In the genomic region with DNA sequence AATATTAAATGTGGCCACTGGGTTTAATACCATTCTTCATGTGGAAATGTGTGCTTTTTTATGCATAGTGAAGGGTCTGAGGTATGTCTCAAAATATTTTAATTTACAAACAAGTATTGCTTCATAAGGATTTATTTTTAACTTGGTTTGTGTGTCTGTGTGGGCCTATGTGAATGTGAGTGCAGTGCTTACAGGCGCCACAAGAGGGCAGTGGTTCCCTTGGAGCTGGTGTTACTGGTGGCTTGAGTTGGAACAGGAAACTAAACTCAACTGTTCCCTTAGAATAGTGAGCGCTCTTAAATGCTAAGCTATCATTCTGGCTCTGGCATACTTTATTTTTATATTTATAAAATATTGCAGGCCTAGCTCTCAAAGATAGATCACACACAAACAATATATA, we compare ENCODE assay signal across 9 mouse cellular contexts. TPM values are rescaled to one million over a fixed set of nuclear protein-coding genes. Genes with fewer than 3 reads are reported as not detected.
A peak's percentile ranks its signal among the peaks of the same experiment; 100 is the strongest.
DNase-seq lines count a peak whose midpoint lies in the region; ATAC-seq and TF ChIP-seq lines count a peak whose summit lies in the region.
"Had no signal": no experiment of that assay in that cellular context is flagged by ENCODE, and none has a peak within 500 bp of the region (broad histone marks: within the 10 kb centered on the region; RNA-seq: fewer than 3 reads in every experiment).

No protein-coding gene starts in this region.

- TF ChIP-seq EP300 in stomach, postnatal 0 days (optimal IDR thresholded peaks at IDR 0.05): no peak

- peak; percentile 77 for TF ChIP-seq CTCF in stomach, postnatal 0 days (IDR thresholded peaks at IDR 0.05; ENCODE audit: low read depth)

- H3K4me1 ChIP-seq in stomach, postnatal 0 days (replicated peaks; ENCODE audit: control insufficient read depth, insufficient read depth): no peaks in the 10 kb centered on the region
- H3K4me1 ChIP-seq: limb, embryonic 12.5 days had no signal

- H3K36me3 ChIP-seq in stomach, postnatal 0 days (ENCODE audit: control insufficient read depth, insufficient read depth, low read length): no peaks in the 10 kb centered on the region
- H3K36me3 ChIP-seq: limb, embryonic 12.5 days had no signal

- no peak overlapping the region for H3K4me3 ChIP-seq in stomach, postnatal 0 days (ENCODE audit: low read depth, low read length)
- H3K4me3 ChIP-seq: limb, embryonic 12.5 days had no signal

- intact Hi-C loops in left cerebral cortex, postnatal 14 days (cut with DNase I): no loop called here

- WGBS in stomach, postnatal 0 days: 50% methylated on average over 2 of the region's 2 CpGs

- peak; percentile 54 to 76 for DNase-seq in cerebellum, postnatal 14 days
- no peak for DNase-seq in cerebellum, adult 9-11 months
- DNase-seq in left cerebral cortex, postnatal 14 days (ENCODE audit: low spot score in 2 of 2): peak; percentile 63 to 78
- no peak for DNase-seq in left cerebral cortex, adult 11 months (ENCODE audit: low spot score)
- DNase-seq in adipocyte (ENCODE audit: low spot score): peak; percentile 12
- DNase-seq in stomach, postnatal 0 days (ENCODE audit: low spot score): peak; percentile 28
- DNase-seq in natural killer cell, adult 2 months (ENCODE audit: low spot score in 2 of 2): no peak

- no peak overlapping the region for H3K9ac ChIP-seq in stomach, postnatal 0 days (ENCODE audit: low read length)
- H3K9ac ChIP-seq: limb, embryonic 12.5 days had no signal

- no peak overlapping the region for H3K27ac ChIP-seq in stomach, postnatal 0 days (replicated peaks)
- H3K27ac ChIP-seq: limb, embryonic 12.5 days had no signal

- no peaks in the 10 kb centered on the region for H3K9me3 ChIP-seq in stomach, postnatal 0 days (ENCODE audit: control insufficient read depth, low read length)
- H3K9me3 ChIP-seq: limb, embryonic 12.5 days had no signal

- ATAC-seq in granulocyte monocyte progenitor cell, adult 5-6 weeks (replicated peaks; ENCODE audit: poor library complexity, severe bottlenecking): peak; percentile 50; the same call in 1 of the 2 replicates
- ATAC-seq in stomach, postnatal 0 days (ENCODE audit: low FRiP score, low TSS enrichment): no peak

- no peak overlapping the region for H3K4me2 ChIP-seq in stomach, postnatal 0 days (replicated peaks; ENCODE audit: low read depth)
- H3K4me2 ChIP-seq: limb, embryonic 12.5 days had no signal

- H3K27me3 ChIP-seq in stomach, postnatal 0 days (ENCODE audit: control insufficient read depth, insufficient read depth, low read length): no peaks in the 10 kb centered on the region

RNA-seq across cellular contexts. Expression of a gene that starts 6.8 kb away (rescaled TPM):
- total RNA-seq in left cerebral cortex, postnatal 14 days (2021): 10 to 100 TPM; 32.2 to 32.8 TPM
- not detected in 2 replicates for total RNA-seq in granulocyte monocyte progenitor cell, adult 5-6 weeks (2014; fragmentation: Nextera tagmentation)
- not detected in 2 replicates for total RNA-seq in granulocyte monocyte progenitor cell, adult 5-6 weeks (2017)
- polyA plus RNA-seq in stomach, postnatal 0 days (2015; fragmentation: Nextera tagmentation; extraction: Ambion mirVana): 0.68 and 0.79 TPM in 2 replicates

Comparison
In these comparisons a context has a peak if more than half of its experiments do, and no peak if none do; other contexts are left out.
1. DNase-seq: peak in cerebellum, postnatal 14 days (2 of 2), left cerebral cortex, postnatal 14 days (2 of 2), adipocyte (single experiment) and stomach, postnatal 0 days (single experiment); none in cerebellum, adult 9-11 months (single experiment), left cerebral cortex, adult 11 months (single experiment) and natural killer cell, adult 2 months (0 of 2).
2. RNA of a gene that starts 6.8 kb away (total RNA-seq): 32.2 to 32.8 TPM in left cerebral cortex, postnatal 14 days; not detected in granulocyte monocyte progenitor cell, adult 5-6 weeks; every median in the first group is over 10 times any median in the second.